Mouse (Mus musculus) adipose tissue, adult 10 weeks (tissue): ENCODE data around the gene Nat9. TPM values are rescaled to one million over a fixed set of nuclear protein-coding genes. Genes with fewer than 3 reads are reported as not detected.

ENCODE experiments used
- polyA plus RNA-seq: library from polyadenylated mRNA; stranded (reverse); fragments of 350-450 nt; fragmentation: Illumina TruSeq; extraction: RNeasy Lipid Tissue Mini Kit (QIAGEN cat#74804); gene quantifications from one replicate; pipeline ENCODE4 v1.2.3, GENCODE M21; 2014; ENCODE audit warnings: low read depth, low replicate concordance

Gene Nat9
- polyA plus RNA-seq, result 37.4 TPM

GRCm38 (mm10) chr11:115187693-115188092, at the start of gene Nat9:
TSS of gene Nat9 (minus strand) at chr11:115187859.

GRCm38 (mm10) chr11:115187224-115187639, 427 bp downstream of the Nat9 start, which contains the start of gene Tmem104:
TSS of gene Tmem104 (plus strand) at chr11:115187487.

GRCm38 (mm10) chr11:115162832-115163480, 24.7 kb downstream of the Nat9 start, which contains the start of gene Slc9a3r1:
TSS of gene Slc9a3r1 (plus strand) at chr11:115163341.

GRCm38 (mm10) chr11:115133800-115134199, 53.9 kb downstream of the Nat9 start, which contains the start of gene Cd300lf:
TSS of gene Cd300lf (minus strand) at chr11:115133992.

Other genes starting within 250 kb of the Nat9 start
- gene Cd300c, start 218.7 kb downstream of the Nat9 start, polyA plus RNA-seq, result not detected
- 5.6 TPM for gene Cd300ld, start 197.9 kb downstream of the Nat9 start, polyA plus RNA-seq
- gene Cd300c2, start 186.0 kb downstream of the Nat9 start, polyA plus RNA-seq, result 6.4 TPM
- not detected for gene Cd300ld2, start 171.7 kb downstream of the Nat9 start, polyA plus RNA-seq
- 5.1 TPM for gene Cd300ld4, start 160.8 kb downstream of the Nat9 start, polyA plus RNA-seq
- gene Cd300ld5, start 150.1 kb downstream of the Nat9 start, polyA plus RNA-seq, result 7.2 TPM
- 17.1 TPM for gene Cd300ld3, start 139.4 kb downstream of the Nat9 start, polyA plus RNA-seq
- not detected for gene Cd300e, start 125.7 kb downstream of the Nat9 start, polyA plus RNA-seq
- gene Rab37, start 96.4 kb downstream of the Nat9 start, polyA plus RNA-seq, result 0.61 TPM
- gene Cd300lf, start 53.9 kb downstream of the Nat9 start, polyA plus RNA-seq, result 0.52 TPM
- gene Slc9a3r1, start 24.5 kb downstream of the Nat9 start, polyA plus RNA-seq, result 73.1 TPM
- gene Tmem104, start 372 bp downstream of the Nat9 start, polyA plus RNA-seq, result 8.6 TPM
- not detected for gene Grin2c, start 79.4 kb upstream of the Nat9 start, polyA plus RNA-seq
- gene Fdxr, start 89.2 kb upstream of the Nat9 start, polyA plus RNA-seq, result 9.3 TPM
- gene Fads6, start 109.8 kb upstream of the Nat9 start, polyA plus RNA-seq, result 4.6 TPM
- gene Otop2, start 119.3 kb upstream of the Nat9 start, polyA plus RNA-seq, result not detected
- not detected for gene Ush1g, start 134.2 kb upstream of the Nat9 start, polyA plus RNA-seq
- not detected for gene Otop3, start 146.9 kb upstream of the Nat9 start, polyA plus RNA-seq
- gene Hid1, start 179.9 kb upstream of the Nat9 start, polyA plus RNA-seq, result 5.4 TPM
- 4.5 TPM for gene Cdr2l, start 194.1 kb upstream of the Nat9 start, polyA plus RNA-seq
- gene Mrpl58, start 215.9 kb upstream of the Nat9 start, polyA plus RNA-seq, result 64.3 TPM
- gene Atp5h, start 232.1 kb upstream of the Nat9 start, polyA plus RNA-seq, result 496 TPM
- 34.3 TPM for gene Kctd2, start 232.3 kb upstream of the Nat9 start, polyA plus RNA-seq